Mouse (Mus musculus) limb, embryonic 15.5 days (tissue): ENCODE measurements around the gene Pde4b. TPM values are rescaled to one million over a fixed set of nuclear protein-coding genes. Genes with fewer than 3 reads are reported as not detected.

Experiments used
- ATAC-seq: fragments of 200-750 bp; cut with Nextera tagmentation; 2 replicates; pipeline ENCODE4 v1.8.0; 2017; ENCODE audit warnings: low read depth, moderate TSS enrichment; ENCODE audit not compliant: insufficient number of reproducible peaks, low FRiP score, low TSS enrichment
- H3K27ac ChIP-seq: fragments of 300-500 bp; sonication (generic); 2 replicates; pipeline ENCODE4 v1.5.1; 2015; ENCODE audit warnings: moderate library complexity, mild to moderate bottlenecking, inconsistent platforms
- H3K27me3 ChIP-seq: fragments of 300-500 bp; sonication (generic); 2 replicates; pipeline ENCODE4 v1.6.1; 2015; ENCODE audit warnings: inconsistent platforms
- H3K36me3 ChIP-seq: fragments of 300-500 bp; sonication (generic); 2 replicates; pipeline ENCODE4 v1.6.1; 2015; ENCODE audit warnings: inconsistent platforms
- H3K4me1 ChIP-seq: fragments of 300-500 bp; sonication (generic); 2 replicates; pipeline ENCODE4 v1.6.1; 2015; ENCODE audit warnings: inconsistent platforms
- H3K4me2 ChIP-seq: fragments of 300-500 bp; sonication (generic); 2 replicates; pipeline ENCODE4 v1.6.1; 2015; ENCODE audit warnings: mild to moderate bottlenecking, inconsistent platforms
- H3K4me3 ChIP-seq: fragments of 300-500 bp; sonication (generic); 2 replicates; pipeline ENCODE4 v1.5.1; 2015; ENCODE audit warnings: mild to moderate bottlenecking, inconsistent platforms
- H3K9ac ChIP-seq: fragments of 300-500 bp; sonication (generic); 2 replicates; pipeline ENCODE4 v1.6.1; 2015; ENCODE audit warnings: inconsistent platforms
- H3K9me3 ChIP-seq: fragments of 300-500 bp; sonication (generic); 2 replicates; pipeline ENCODE4 v1.6.1; 2016; ENCODE audit warnings: inconsistent platforms
- WGBS: fragments of 180-500 bp; shearing (Covaris S2); methylation state at CpG from one replicate; pipeline ENCODE4 v1.1.7; 2015; 5-methylcytosine and 5-hydroxymethylcytosine counted together
- polyA plus RNA-seq: library from polyadenylated mRNA; unstranded; fragments of >200 nt; fragmentation: Nextera tagmentation; extraction: Ambion mirVana; gene quantifications from 2 replicates; pipeline ENCODE4 v1.2.1, GENCODE M21; 2015

Gene Pde4b
- polyA plus RNA-seq, 1 experiment from 2014 or later: 20.1 TPM

DNA sequence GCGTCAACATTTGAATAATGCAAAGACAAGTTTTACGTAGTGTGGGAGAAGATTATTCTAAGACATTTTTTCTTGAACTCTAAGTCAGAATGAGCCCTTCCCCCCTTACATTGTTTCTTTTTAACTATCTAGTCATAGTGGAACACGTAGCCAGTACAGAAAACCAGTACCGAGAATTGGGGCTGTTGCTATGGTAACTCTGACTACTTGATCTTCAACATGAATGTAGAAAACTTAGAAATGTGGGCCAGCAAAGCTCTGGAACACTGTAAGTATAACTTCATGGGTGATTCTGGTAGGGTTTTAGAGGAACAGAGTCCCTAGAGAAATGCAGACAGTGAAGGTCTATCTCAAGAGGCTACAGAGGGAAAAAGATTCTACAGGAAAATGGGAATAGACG, 110.4 kb downstream of the Pde4b start:
- Histone ChIP-seq H3K9ac (no peak overlapping the region), H3K4me1 (no peaks in the 10 kb centered on the region), H3K9me3 (no peaks in the 10 kb centered on the region), H3K36me3 (no peaks in the 10 kb centered on the region), H3K27ac (no peak overlapping the region), H3K4me3 (no peak overlapping the region), H3K27me3 (no peaks in the 10 kb centered on the region), H3K4me2 (no peak overlapping the region)
- WGBS: 78% methylated on average over 5 of the region's 5 CpGs
- ATAC-seq: no peak

DNA sequence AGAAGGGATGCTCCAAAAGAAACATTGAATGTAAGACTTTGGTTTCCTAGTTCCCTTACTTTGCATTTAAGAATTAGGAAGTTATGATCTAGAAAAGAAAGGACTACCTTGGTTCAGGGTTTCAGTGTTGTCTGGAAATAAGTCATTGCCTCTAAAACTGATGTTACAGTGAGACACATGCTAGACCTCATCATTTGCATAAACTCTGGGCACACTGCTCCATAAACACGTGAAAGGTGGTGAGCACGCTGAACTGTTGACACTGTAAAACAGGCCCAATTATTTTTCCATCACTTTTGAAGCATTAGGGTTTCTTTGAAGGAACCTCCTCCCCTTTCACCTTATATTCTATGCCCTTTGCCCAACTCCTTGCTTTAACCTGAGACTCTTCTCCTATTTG, 122.4 kb downstream of the Pde4b start:
- H3K4me3 ChIP-seq: no peak overlapping the region
- WGBS: 67% methylated on average over 2 of the region's 2 CpGs
- H3K36me3 ChIP-seq: no peaks in the 10 kb centered on the region
- H3K9me3 ChIP-seq: no peaks in the 10 kb centered on the region
- no peak overlapping the region for H3K27ac ChIP-seq
- no peak overlapping the region for H3K4me2 ChIP-seq
- no peaks in the 10 kb centered on the region for H3K27me3 ChIP-seq
- ATAC-seq: no peak
- H3K4me1 ChIP-seq: no peaks in the 10 kb centered on the region
- H3K9ac ChIP-seq: no peak overlapping the region

DNA sequence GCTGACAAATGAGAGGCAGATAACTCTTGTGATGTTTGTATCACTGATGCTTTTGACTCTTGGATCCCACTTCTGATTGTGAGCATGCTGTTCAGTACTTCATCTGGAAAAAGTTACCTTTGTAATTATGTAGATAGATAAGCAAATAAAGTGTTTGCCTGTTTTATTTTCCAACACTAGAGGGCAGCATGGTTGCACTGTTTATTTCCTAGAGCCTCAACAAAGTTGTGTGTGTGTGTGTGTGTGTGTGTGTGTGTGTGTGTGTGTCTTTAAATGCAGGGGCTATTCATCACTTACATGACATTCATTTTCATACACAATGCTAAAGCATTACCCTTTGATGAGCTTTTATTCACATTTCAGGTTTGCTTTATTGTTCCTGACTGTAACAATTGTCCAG, 139.4 kb downstream of the Pde4b start:
- Histone ChIP-seq H3K36me3 (no peaks in the 10 kb centered on the region), H3K9ac (no peak overlapping the region), H3K4me1 (no peaks in the 10 kb centered on the region), H3K27ac (no peak overlapping the region), H3K9me3 (no peaks in the 10 kb centered on the region), H3K4me3 (no peak overlapping the region), H3K27me3 (no peaks in the 10 kb centered on the region), H3K4me2 (no peak overlapping the region)
- ATAC-seq: no peak

DNA sequence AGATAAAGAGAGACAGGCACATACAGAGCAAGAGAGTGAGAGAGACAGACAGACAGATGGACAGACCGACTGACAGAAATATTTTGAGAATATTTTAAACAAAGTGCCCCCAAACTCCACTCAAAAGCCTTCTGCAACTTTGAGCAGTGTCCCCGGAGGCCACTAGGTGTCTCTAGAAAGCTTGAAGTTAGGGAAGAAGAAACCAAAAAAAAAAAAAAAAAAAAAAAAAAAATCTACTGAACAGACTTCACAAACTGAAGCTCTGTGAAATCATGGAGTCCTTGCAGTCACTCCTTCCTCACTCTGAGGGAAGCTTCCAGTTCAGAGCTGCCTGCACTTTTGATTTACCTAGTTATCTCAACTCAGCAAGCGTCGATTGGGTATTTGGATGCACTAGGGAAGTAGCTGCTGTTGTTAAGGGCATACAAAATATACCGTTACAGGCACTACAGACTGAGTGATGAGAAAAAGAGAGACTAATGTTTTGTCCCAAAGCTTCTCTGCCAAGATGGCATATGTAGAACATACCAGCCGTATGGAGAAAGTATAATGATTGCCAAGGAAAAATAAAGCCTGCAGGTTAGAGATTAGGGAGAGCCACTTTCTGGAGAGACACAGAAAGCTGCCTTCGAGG, 141.7 kb downstream of the Pde4b start:
- Histone ChIP-seq H3K9ac (no peak overlapping the region), H3K4me3 (no peak overlapping the region), H3K36me3 (no peaks in the 10 kb centered on the region), H3K4me2 (no peak overlapping the region), H3K27me3 (no peaks in the 10 kb centered on the region), H3K9me3 (no peaks in the 10 kb centered on the region), H3K27ac (no peak overlapping the region), H3K4me1 (no peaks in the 10 kb centered on the region)
- ATAC-seq: no peak
- WGBS: 47% methylated on average over 7 of the region's 7 CpGs

DNA sequence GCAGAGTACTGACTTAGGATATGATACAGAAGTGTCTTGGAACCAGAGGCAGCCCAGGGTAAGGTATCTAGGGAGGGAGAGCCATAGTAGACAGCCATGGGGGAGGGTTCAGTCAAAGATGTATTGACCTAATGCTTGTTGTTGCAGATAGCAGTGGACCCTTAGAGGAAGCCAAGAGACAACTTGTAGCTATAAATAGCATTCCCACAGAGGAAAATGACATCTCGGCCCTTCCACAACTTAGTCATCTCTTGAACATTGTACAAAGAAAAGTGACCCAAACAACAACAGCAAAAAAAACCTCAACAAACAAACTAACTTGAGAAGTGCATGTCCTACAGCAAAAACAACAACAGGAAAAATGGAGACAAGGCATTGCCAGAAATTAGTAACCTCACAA, 143.6 kb downstream of the Pde4b start:
- no peak for ATAC-seq
- Histone ChIP-seq H3K4me3 (no peak overlapping the region), H3K4me1 (no peaks in the 10 kb centered on the region), H3K4me2 (no peak overlapping the region), H3K27ac (no peak overlapping the region), H3K36me3 (no peaks in the 10 kb centered on the region), H3K9me3 (no peaks in the 10 kb centered on the region), H3K9ac (no peak overlapping the region), H3K27me3 (no peaks in the 10 kb centered on the region)
- 88% methylated on average over 1 of the region's 1 CpGs for WGBS

DNA sequence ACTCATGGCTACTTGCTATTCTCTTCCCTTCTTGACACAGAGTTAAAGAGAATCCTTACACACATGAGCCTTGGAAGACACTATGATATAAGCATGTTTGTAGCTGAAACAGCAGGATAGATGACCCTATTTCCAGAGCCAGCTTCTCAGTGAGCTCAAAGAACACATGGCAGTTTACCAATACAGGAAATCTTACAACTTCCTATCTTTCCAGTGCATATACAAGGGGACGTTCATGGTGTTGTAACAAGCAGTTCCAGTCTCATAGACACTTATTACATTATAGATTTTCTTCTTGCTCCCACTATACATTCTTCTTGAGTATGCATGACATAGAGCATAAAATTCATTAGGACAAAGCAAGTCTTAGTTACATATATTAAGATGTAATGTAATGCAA, 146.3 kb downstream of the Pde4b start:
- Histone ChIP-seq H3K27ac (no peak overlapping the region), H3K36me3 (no peaks in the 10 kb centered on the region), H3K9ac (no peak overlapping the region), H3K4me2 (no peak overlapping the region), H3K4me1 (no peaks in the 10 kb centered on the region), H3K9me3 (no peaks in the 10 kb centered on the region), H3K27me3 (no peaks in the 10 kb centered on the region), H3K4me3 (no peak overlapping the region)
- no peak for ATAC-seq
- 70% methylated on average over 1 of the region's 1 CpGs for WGBS

DNA sequence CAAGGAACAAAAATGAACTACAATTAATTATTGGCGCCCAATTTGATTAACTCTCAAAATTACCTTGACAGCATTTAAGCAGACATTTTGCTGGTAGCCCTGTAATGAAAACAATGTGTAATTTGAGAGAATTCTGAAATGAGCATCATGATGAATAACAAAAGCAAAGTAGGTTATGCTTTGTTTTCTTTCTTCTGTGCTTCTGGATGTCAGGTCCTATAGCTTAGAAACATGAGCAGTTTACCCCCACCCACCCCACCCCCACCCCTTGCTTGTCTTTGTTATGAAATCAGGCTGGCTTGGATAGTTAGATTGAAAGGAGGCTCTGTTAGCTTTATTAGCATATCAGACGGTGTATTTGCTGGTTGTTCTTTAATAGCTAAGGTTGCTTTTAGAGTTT, 147.8 kb downstream of the Pde4b start:
- Histone ChIP-seq H3K4me2 (no peak overlapping the region), H3K9ac (no peak overlapping the region), H3K4me1 (0 out of 2 replicates have a peak, but pooled peaks cover 3% of the 10 kb centered on the region), H3K36me3 (no peaks in the 10 kb centered on the region), H3K27me3 (no peaks in the 10 kb centered on the region), H3K4me3 (no peak overlapping the region), H3K9me3 (no peaks in the 10 kb centered on the region), H3K27ac (no peak overlapping the region)
- ATAC-seq: no peak
- 46% methylated on average over 2 of the region's 2 CpGs for WGBS

DNA sequence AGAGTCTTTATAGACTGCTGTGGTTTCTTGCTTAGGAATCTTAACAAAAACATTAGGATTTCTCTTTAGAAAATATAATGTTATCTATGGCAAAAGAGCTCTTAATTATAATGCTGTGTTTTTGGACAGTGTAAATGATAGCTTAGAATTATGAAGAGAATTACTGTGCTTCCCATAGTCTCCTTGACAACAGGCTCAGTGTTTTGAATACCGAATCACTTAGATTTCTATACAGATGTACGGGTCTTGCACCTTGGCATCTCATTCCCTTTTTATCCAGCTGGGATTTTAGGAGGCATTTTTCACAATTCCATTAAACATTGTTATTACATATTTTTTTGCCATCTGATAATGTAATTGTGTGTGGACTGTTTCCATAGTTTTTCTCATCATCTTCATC, 151.8 kb downstream of the Pde4b start:
- no peak for ATAC-seq
- WGBS: 52% methylated on average over 2 of the region's 2 CpGs

DNA sequence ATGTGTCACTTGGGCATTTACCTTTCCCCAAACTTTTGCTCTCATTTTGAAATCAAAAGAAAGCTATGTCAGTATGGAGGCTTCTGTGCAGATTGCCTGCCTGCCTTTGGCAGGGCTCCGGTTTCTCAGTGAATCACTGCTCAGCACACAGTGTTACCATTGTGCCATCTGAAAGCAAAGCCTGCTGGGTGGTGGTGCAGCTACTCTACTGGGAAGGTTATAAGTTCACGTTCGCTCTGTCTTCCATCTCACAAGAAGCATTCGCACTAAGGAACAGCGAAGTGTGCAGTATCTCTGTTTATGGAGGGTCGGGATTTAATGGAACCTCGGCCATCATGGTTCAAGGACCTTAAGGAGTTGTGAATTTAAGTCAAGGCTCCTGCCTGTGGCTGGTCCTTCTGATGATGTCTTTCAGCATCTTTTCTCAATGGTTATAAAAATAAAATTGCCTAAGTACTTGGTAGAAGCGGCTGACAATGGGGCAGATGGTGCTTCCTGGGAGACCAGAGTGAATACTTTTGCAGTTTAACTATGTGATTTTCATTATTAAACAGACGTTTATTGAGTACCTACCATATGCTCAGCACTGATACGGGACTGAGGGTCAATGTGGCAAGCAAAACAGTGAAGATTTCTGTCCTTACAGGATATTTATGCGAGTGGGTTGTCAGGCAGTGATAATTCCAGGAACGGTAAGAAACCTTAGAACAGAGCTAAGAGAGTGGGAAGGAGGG, 152.5 kb downstream of the Pde4b start:
- H3K4me2 ChIP-seq: no peak overlapping the region
- no peak overlapping the region for H3K9ac ChIP-seq
- H3K27ac ChIP-seq: no peak overlapping the region
- no peak overlapping the region for H3K4me3 ChIP-seq
- 72% methylated on average over 12 of the region's 12 CpGs for WGBS
- H3K4me1 ChIP-seq: 0 out of 2 replicates have a peak, but pooled peaks cover 3% of the 10 kb centered on the region
- no peak for ATAC-seq
- no peaks in the 10 kb centered on the region for H3K36me3 ChIP-seq
- no peaks in the 10 kb centered on the region for H3K27me3 ChIP-seq
- H3K9me3 ChIP-seq: no peaks in the 10 kb centered on the region

More for the DNA sequence above, 151.8 kb downstream of the Pde4b start:
- Histone ChIP-seq H3K4me2 (no peak overlapping the region), H3K27me3 (no peaks in the 10 kb centered on the region), H3K9ac (no peak overlapping the region), H3K4me3 (no peak overlapping the region), H3K4me1 (0 out of 2 replicates have a peak, but pooled peaks cover 3% of the 10 kb centered on the region), H3K9me3 (no peaks in the 10 kb centered on the region), H3K36me3 (no peaks in the 10 kb centered on the region), H3K27ac (no peak overlapping the region)

DNA sequence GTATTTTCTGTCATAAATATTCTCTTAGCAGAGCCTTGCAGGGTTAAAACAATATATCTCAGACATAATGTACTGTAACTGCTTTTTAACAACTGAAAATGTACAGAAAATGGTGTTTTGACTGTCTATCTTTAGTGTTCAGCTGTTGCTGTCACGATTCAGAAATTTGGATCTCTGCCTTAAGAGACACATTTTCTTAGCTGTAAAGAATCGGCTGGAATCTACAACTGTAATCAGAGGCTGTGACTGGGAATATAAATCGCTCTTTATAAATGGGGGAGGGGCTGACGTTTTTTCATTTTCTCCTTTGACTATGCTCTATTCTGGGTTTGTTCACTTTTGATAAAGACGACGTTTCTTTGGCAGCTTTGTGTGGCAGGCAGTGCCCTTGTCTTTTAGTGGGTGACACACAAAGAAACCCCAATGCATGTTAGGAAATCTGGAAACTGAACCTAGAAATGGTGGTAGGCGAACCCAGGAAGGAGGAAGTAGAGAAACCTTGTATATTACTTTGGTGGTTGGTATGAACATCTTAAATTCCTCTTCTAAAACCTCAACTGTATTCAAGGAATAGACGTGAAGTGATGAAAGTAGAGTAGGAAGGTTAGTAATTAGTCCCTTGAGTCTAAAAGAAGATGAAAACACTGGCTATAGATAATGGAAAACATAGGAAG, 153.5 kb downstream of the Pde4b start:
- 61% methylated on average over 8 of the region's 8 CpGs for WGBS
- no peaks in the 10 kb centered on the region for H3K9me3 ChIP-seq
- H3K27ac ChIP-seq: no peak overlapping the region
- ATAC-seq: no peak
- no peak overlapping the region for H3K4me3 ChIP-seq
- H3K36me3 ChIP-seq: no peaks in the 10 kb centered on the region
- no peak overlapping the region for H3K4me2 ChIP-seq
- H3K9ac ChIP-seq: no peak overlapping the region
- 0 out of 2 replicates have a peak, but pooled peaks cover 3% of the 10 kb centered on the region for H3K4me1 ChIP-seq
- no peaks in the 10 kb centered on the region for H3K27me3 ChIP-seq

DNA sequence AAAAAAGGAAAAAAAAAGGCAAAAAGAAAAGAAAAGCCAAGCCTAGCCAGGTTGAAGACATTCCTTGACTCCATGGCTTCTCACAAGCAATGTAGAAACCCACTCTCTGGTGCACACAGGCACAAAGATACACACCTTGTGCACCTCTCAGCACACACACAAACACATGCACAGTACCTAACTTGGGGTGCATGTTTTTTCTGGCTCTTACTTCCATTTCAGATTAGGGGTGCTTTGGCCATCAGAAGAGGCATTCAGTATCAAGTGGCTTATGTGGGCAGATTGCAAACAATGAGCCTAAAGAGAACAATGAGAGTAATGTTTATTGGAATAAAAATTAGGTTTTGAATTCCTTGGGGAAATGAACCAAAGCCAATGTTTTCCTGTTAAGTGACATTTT, 166.7 kb downstream of the Pde4b start:
- no peak overlapping the region for H3K4me3 ChIP-seq
- H3K4me2 ChIP-seq: no peak overlapping the region
- ATAC-seq: no peak
- no peak overlapping the region for H3K27ac ChIP-seq
- no peak overlapping the region for H3K9ac ChIP-seq
- H3K36me3 ChIP-seq: no peaks in the 10 kb centered on the region
- H3K9me3 ChIP-seq: no peaks in the 10 kb centered on the region
- no peaks in the 10 kb centered on the region for H3K27me3 ChIP-seq
- peaks cover 11% of the 10 kb centered on the region; the same call in 1 of the 2 replicates for H3K4me1 ChIP-seq
